ENCODE assay signal across 10 mouse cellular contexts in genomic region chr2:172474970-172475369, GRCm38 (mm10). TPM values are rescaled to one million over a fixed set of nuclear protein-coding genes. Genes with fewer than 3 reads are reported as not detected.
DNase-seq lines count a peak whose midpoint lies in the region; TF ChIP-seq lines count a peak whose summit lies in the region.
"Had no signal": no experiment of that assay in that cellular context is flagged by ENCODE, and none has a peak within 500 bp of the region (broad histone marks: within the 10 kb centered on the region; RNA-seq: fewer than 3 reads in every experiment).

No protein-coding gene starts in this region.

- H3K79me2 ChIP-seq in myocyte (ENCODE audit: control insufficient read depth, insufficient read depth) = no peaks in the 10 kb centered on the region

- peak; percentile 41 for DNase-seq in heart, postnatal 4 days
- no peak for DNase-seq in heart, embryonic 10.5 days (ENCODE audit: low spot score)
- peak; percentile 45 for DNase-seq in embryo, embryonic 10 days (ENCODE audit: low spot score)
- DNase-seq in hindbrain, embryonic 10.5 days (ENCODE audit: low spot score) = no peak
- DNase-seq in cerebellum, postnatal 4 days (ENCODE audit: low spot score in 2 of 2) = no peak
- no peak for DNase-seq in ovary, postnatal 36 days (ENCODE audit: low spot score)

- no peak for TF ChIP-seq POLR2A in myocyte (IDR thresholded peaks at IDR 0.05; ENCODE audit: insufficient read length, low read depth)

- H3K27me3 ChIP-seq in heart, embryonic 10.5 days (ENCODE audit: insufficient read depth, poor library complexity, severe bottlenecking) = no peaks in the 10 kb centered on the region
- H3K27me3 ChIP-seq in E14TG2a.4 (ENCODE audit: insufficient read depth, low read length) (no peaks in the 10 kb centered on the region), myocyte (ENCODE audit: control insufficient read depth, insufficient read depth, insufficient read length) (no peaks in the 10 kb centered on the region)
- no peaks in the 10 kb centered on the region for H3K27me3 ChIP-seq in hindbrain, embryonic 10.5 days (ENCODE audit: insufficient read depth, poor library complexity, severe bottlenecking)

- peaks cover 12% of the 10 kb centered on the region for H3K4me1 ChIP-seq in heart, embryonic 10.5 days
- H3K4me1 ChIP-seq in E14TG2a.4 (replicated peaks; ENCODE audit: low read depth, low read length) = peaks cover 19% of the 10 kb centered on the region
- H3K4me1 ChIP-seq in hindbrain, embryonic 10.5 days (replicated peaks) = peaks cover 12% of the 10 kb centered on the region

- 37% methylated on average over 6 of the region's 6 CpGs for WGBS in heart, embryonic 10.5 days
- 38% methylated on average over 6 of the region's 6 CpGs for WGBS in hindbrain, embryonic 10.5 days

- H3K36me3 ChIP-seq in heart, embryonic 10.5 days = peaks cover 1% of the 10 kb centered on the region
- H3K36me3 ChIP-seq in E14TG2a.4 (ENCODE audit: insufficient read depth, low read length) (peaks cover under 1% of the 10 kb centered on the region; the same call in 1 of the 2 replicates), myocyte (ENCODE audit: control insufficient read depth, insufficient read depth) (no peaks in the 10 kb centered on the region)
- H3K36me3 ChIP-seq in hindbrain, embryonic 10.5 days = peaks cover 1% of the 10 kb centered on the region

- no peak overlapping the region for H3K27ac ChIP-seq in heart, embryonic 10.5 days
- H3K27ac ChIP-seq in hindbrain, embryonic 10.5 days = no peak overlapping the region
- H3K27ac ChIP-seq: limb, embryonic 13.5 days had no signal

- TF ChIP-seq CTCF in E14TG2a.4 (conservative IDR thresholded peaks at IDR 0.05; ENCODE audit: low read length) = peak; percentile 61

- H3K4me2 ChIP-seq in myocyte (ENCODE audit: low read depth) = no peak overlapping the region
- H3K4me2 ChIP-seq: limb, embryonic 13.5 days had no signal

- H3K4me3 ChIP-seq in heart, embryonic 10.5 days = no peak overlapping the region
- no peak overlapping the region for H3K4me3 ChIP-seq in E14TG2a.4 (replicated peaks; ENCODE audit: low read length)
- H3K4me3 ChIP-seq in myocyte = no peak overlapping the region
- no peak overlapping the region for H3K4me3 ChIP-seq in hindbrain, embryonic 10.5 days
- H3K4me3 ChIP-seq: limb, embryonic 13.5 days had no signal

- H3ac ChIP-seq in myocyte (ENCODE audit: control insufficient read depth, insufficient read length) = no peak overlapping the region

- no peaks in the 10 kb centered on the region for H3K9me3 ChIP-seq in heart, embryonic 10.5 days
- H3K9me3 ChIP-seq in E14TG2a.4 (ENCODE audit: low read length) = no peaks in the 10 kb centered on the region
- no peaks in the 10 kb centered on the region for H3K9me3 ChIP-seq in hindbrain, embryonic 10.5 days
- H3K9me3 ChIP-seq: limb, embryonic 13.5 days had no signal

TF ChIP-seq in myocyte, 11 proteins besides CTCF, POLR2A, EP300 and RAD21:
- TF ChIP-seq TCF12 (IDR thresholded peaks at IDR 0.05; ENCODE audit: insufficient read depth, poor library complexity, severe bottlenecking) (no peak), E2F4 (IDR thresholded peaks at IDR 0.05; ENCODE audit: insufficient read depth) (no peak), TCF3 (IDR thresholded peaks at IDR 0.05; ENCODE audit: insufficient read length, low read depth) (no peak), MYOD1 (IDR thresholded peaks at IDR 0.05; ENCODE audit: control insufficient read depth in 1 of 3, insufficient read length in 2 of 3, low read depth in 2 of 3) (peak; percentile 26 to 92 (median 85)), CEBPB (IDR thresholded peaks at IDR 0.05; ENCODE audit: insufficient read depth, poor library complexity, severe bottlenecking) (no peak)

RNA-seq across cellular contexts. Expression of gene Fam209, which starts 2.6 kb away (rescaled TPM):
- under 1 TPM in 1 of 2 experiments, not detected in 1; 0.55 TPM for total RNA-seq in heart, postnatal 4 days (2021)
- not detected in 2 replicates for polyA plus RNA-seq in heart, embryonic 10.5 days (2016; fragmentation: Nextera tagmentation; extraction: Ambion mirVana)
- 0.08 TPM for polyA plus RNA-seq in myocyte (2012; fragmentation: generic; extraction: Trizol)
- 0.25 TPM in 1 of 2 replicates, not detected in the other for polyA plus RNA-seq in hindbrain, embryonic 10.5 days (2016; fragmentation: Nextera tagmentation; extraction: Ambion mirVana)
- polyA plus RNA-seq: cortical plate, adult 2 months had no signal

RNA-seq across cellular contexts. Expression of gene Gcnt7, which starts 16.6 kb away (rescaled TPM):
- not detected for total RNA-seq in heart, postnatal 4 days (2021)
- polyA plus RNA-seq in heart, embryonic 10.5 days (2016; fragmentation: Nextera tagmentation; extraction: Ambion mirVana) = 1.4 and 1.8 TPM in 2 replicates
- polyA plus RNA-seq in myocyte (2012; fragmentation: generic; extraction: Trizol) = 0.17 TPM
- polyA plus RNA-seq in hindbrain, embryonic 10.5 days (2016; fragmentation: Nextera tagmentation; extraction: Ambion mirVana) = 1.6 and 1.8 TPM in 2 replicates
- polyA plus RNA-seq: cortical plate, adult 2 months had no signal

RNA-seq across cellular contexts. Expression of gene Rtf2, which starts 34.6 kb away (rescaled TPM):
- 10 to 100 TPM; 39.3 to 41.1 TPM for total RNA-seq in heart, postnatal 4 days (2021)
- polyA plus RNA-seq in heart, embryonic 10.5 days (2016; fragmentation: Nextera tagmentation; extraction: Ambion mirVana) = 56.0 and 66.0 TPM in 2 replicates
- polyA plus RNA-seq in myocyte (2012; fragmentation: generic; extraction: Trizol) = 49.8 TPM
- 89.3 and 98.1 TPM in 2 replicates for polyA plus RNA-seq in hindbrain, embryonic 10.5 days (2016; fragmentation: Nextera tagmentation; extraction: Ambion mirVana)

Comparison
In these comparisons a context has a peak if more than half of its experiments do, and no peak if none do; other contexts are left out.
1. DNase-seq: peak in heart, postnatal 4 days (single experiment) and embryo, embryonic 10 days (single experiment); none in heart, embryonic 10.5 days (single experiment), hindbrain, embryonic 10.5 days (single experiment), cerebellum, postnatal 4 days (0 of 2) and ovary, postnatal 36 days (single experiment).